Mouse (Mus musculus): ENCODE measurements at regions not wholly inside any gene's neighbourhood (a gene's known extent, or its start where the extent isn't known, plus 50 kb on each side); places are given as distances from the start of the nearest gene placed in this dataset.

- Histone ChIP-seq H3K36me3 (ENCODE audit: control insufficient read depth, insufficient read depth, low read length) (no peaks in the 10 kb centered on the region), H3K9ac (ENCODE audit: low read length) (no peak overlapping the region), H3K27me3 (replicated peaks; ENCODE audit: control insufficient read depth, insufficient read depth, low read length) (no peaks in the 10 kb centered on the region), H3K27ac (ENCODE audit: low read depth) (no peak overlapping the region), H3K9me3 (ENCODE audit: control insufficient read depth, low read length) (no peaks in the 10 kb centered on the region), H3K4me3 (ENCODE audit: low read depth, low read length) (no peak overlapping the region), H3K4me1 (replicated peaks; ENCODE audit: control insufficient read depth, insufficient read depth, low read length) (no peaks in the 10 kb centered on the region; the same call in 1 of the 2 replicates), H3K4me2 (ENCODE audit: low read length) (no peak overlapping the region)
- 72% methylated on average over 8 of the region's 8 CpGs for WGBS
- DNase-seq (ENCODE audit: low spot score) (no peak), ATAC-seq (replicated peaks; ENCODE audit: low FRiP score, low TSS enrichment, low read depth) (no peak)
Measured at GRCm38 (mm10) chr3:78944185-78944584, 342.1 kb downstream of the Rapgef2 start.

- WGBS = 74% methylated on average over 3 of the region's 3 CpGs
- no peak overlapping the region for H3K9ac ChIP-seq (ENCODE audit: low read length)
- H3K27me3 ChIP-seq (replicated peaks; ENCODE audit: control insufficient read depth, insufficient read depth, low read length) = no peaks in the 10 kb centered on the region
- no peaks in the 10 kb centered on the region for H3K4me1 ChIP-seq (replicated peaks; ENCODE audit: control insufficient read depth, insufficient read depth, low read length)
- no peaks in the 10 kb centered on the region for H3K9me3 ChIP-seq (ENCODE audit: control insufficient read depth, low read length)
- no peak for DNase-seq (ENCODE audit: low spot score)
- no peak overlapping the region for H3K4me2 ChIP-seq (ENCODE audit: low read length)
- ATAC-seq (replicated peaks; ENCODE audit: low FRiP score, low TSS enrichment, low read depth) = no peak
- H3K27ac ChIP-seq (ENCODE audit: low read depth) = no peak overlapping the region
- no peaks in the 10 kb centered on the region for H3K36me3 ChIP-seq (ENCODE audit: control insufficient read depth, insufficient read depth, low read length)
- no peak overlapping the region for H3K4me3 ChIP-seq (ENCODE audit: low read depth, low read length)
Measured at GRCm38 (mm10) chr3:78932975-78933374, 353.3 kb downstream of the Rapgef2 start.

- Histone ChIP-seq H3K4me3 (ENCODE audit: low read depth, low read length) (no peak overlapping the region), H3K9ac (ENCODE audit: low read length) (no peak overlapping the region), H3K4me1 (replicated peaks; ENCODE audit: control insufficient read depth, insufficient read depth, low read length) (no peaks in the 10 kb centered on the region), H3K36me3 (ENCODE audit: control insufficient read depth, insufficient read depth, low read length) (no peaks in the 10 kb centered on the region), H3K4me2 (ENCODE audit: low read length) (no peak overlapping the region), H3K27ac (ENCODE audit: low read depth) (no peak overlapping the region), H3K9me3 (ENCODE audit: control insufficient read depth, low read length) (no peaks in the 10 kb centered on the region), H3K27me3 (replicated peaks; ENCODE audit: control insufficient read depth, insufficient read depth, low read length) (no peaks in the 10 kb centered on the region)
- ATAC-seq (replicated peaks; ENCODE audit: low FRiP score, low TSS enrichment, low read depth) (no peak), DNase-seq (ENCODE audit: low spot score) (no peak)
- 59% methylated on average over 6 of the region's 6 CpGs for WGBS
Measured at GRCm38 (mm10) chr3:78919850-78920249, 366.5 kb downstream of the Rapgef2 start.

- H3K4me3 ChIP-seq (ENCODE audit: low read depth, low read length) = no peak overlapping the region
- ATAC-seq (replicated peaks; ENCODE audit: low FRiP score, low TSS enrichment, low read depth) = 0 out of 2 replicates have a peak, but pooled peaks have one; percentile 47
- H3K9ac ChIP-seq (ENCODE audit: low read length) = no peak overlapping the region
Measured at GRCm38 (mm10) chr3:78919407-78919806, 366.9 kb downstream of the Rapgef2 start.

GRCm38 (mm10) chr3:78908196-78908844 lies 378.0 kb downstream of the Rapgef2 start:
- Histone ChIP-seq H3K4me1 (replicated peaks; ENCODE audit: control insufficient read depth, insufficient read depth, low read length) (no peaks in the 10 kb centered on the region), H3K9me3 (ENCODE audit: control insufficient read depth, low read length) (no peaks in the 10 kb centered on the region), H3K4me3 (ENCODE audit: low read depth, low read length) (no peak overlapping the region), H3K36me3 (ENCODE audit: control insufficient read depth, insufficient read depth, low read length) (no peaks in the 10 kb centered on the region), H3K27ac (ENCODE audit: low read depth) (no peak overlapping the region), H3K9ac (ENCODE audit: low read length) (no peak overlapping the region), H3K4me2 (ENCODE audit: low read length) (no peak overlapping the region), H3K27me3 (replicated peaks; ENCODE audit: control insufficient read depth, insufficient read depth, low read length) (no peaks in the 10 kb centered on the region)
- DNase-seq (ENCODE audit: low spot score) (no peak), ATAC-seq (replicated peaks; ENCODE audit: low FRiP score, low TSS enrichment, low read depth) (no peak)
- WGBS = 62% methylated on average over 1 of the region's 1 CpGs

More at GRCm38 (mm10) chr3:78919407-78919806, 366.9 kb downstream of the Rapgef2 start:
- DNase-seq (ENCODE audit: low spot score) = peak; percentile 89
- Histone ChIP-seq H3K4me2 (ENCODE audit: low read length) (peak overlapping the region; percentile 47), H3K9me3 (ENCODE audit: control insufficient read depth, low read length) (no peaks in the 10 kb centered on the region), H3K36me3 (ENCODE audit: control insufficient read depth, insufficient read depth, low read length) (no peaks in the 10 kb centered on the region), H3K27ac (ENCODE audit: low read depth) (no peak overlapping the region), H3K27me3 (replicated peaks; ENCODE audit: control insufficient read depth, insufficient read depth, low read length) (no peaks in the 10 kb centered on the region), H3K4me1 (replicated peaks; ENCODE audit: control insufficient read depth, insufficient read depth, low read length) (no peaks in the 10 kb centered on the region)
- 19% methylated on average over 12 of the region's 12 CpGs for WGBS

- no peaks in the 10 kb centered on the region for H3K27me3 ChIP-seq (replicated peaks; ENCODE audit: control insufficient read depth, insufficient read depth, low read length)
- DNase-seq (ENCODE audit: low spot score) = no peak
- ATAC-seq (replicated peaks; ENCODE audit: low FRiP score, low TSS enrichment, low read depth) = no peak
- H3K4me1 ChIP-seq (replicated peaks; ENCODE audit: control insufficient read depth, insufficient read depth, low read length) = no peaks in the 10 kb centered on the region
- H3K4me2 ChIP-seq (ENCODE audit: low read length) = no peak overlapping the region
- H3K36me3 ChIP-seq (ENCODE audit: control insufficient read depth, insufficient read depth, low read length) = no peaks in the 10 kb centered on the region
- H3K4me3 ChIP-seq (ENCODE audit: low read depth, low read length) = no peak overlapping the region
- H3K9me3 ChIP-seq (ENCODE audit: control insufficient read depth, low read length) = no peaks in the 10 kb centered on the region
- 90% methylated on average over 7 of the region's 7 CpGs for WGBS
- H3K27ac ChIP-seq (ENCODE audit: low read depth) = no peak overlapping the region
- no peak overlapping the region for H3K9ac ChIP-seq (ENCODE audit: low read length)
Measured at GRCm38 (mm10) chr3:78907778-78908177, 378.5 kb downstream of the Rapgef2 start.

GRCm38 (mm10) chr3:78901838-78902484 lies 384.4 kb downstream of the Rapgef2 start:
- no peak for DNase-seq (ENCODE audit: low spot score)
- Histone ChIP-seq H3K9ac (ENCODE audit: low read length) (no peak overlapping the region), H3K9me3 (ENCODE audit: control insufficient read depth, low read length) (no peaks in the 10 kb centered on the region), H3K4me2 (ENCODE audit: low read length) (no peak overlapping the region), H3K36me3 (ENCODE audit: control insufficient read depth, insufficient read depth, low read length) (no peaks in the 10 kb centered on the region), H3K4me1 (replicated peaks; ENCODE audit: control insufficient read depth, insufficient read depth, low read length) (peaks cover 6% of the 10 kb centered on the region; the same call in 1 of the 2 replicates), H3K27ac (ENCODE audit: low read depth) (no peak overlapping the region), H3K27me3 (replicated peaks; ENCODE audit: control insufficient read depth, insufficient read depth, low read length) (no peaks in the 10 kb centered on the region), H3K4me3 (ENCODE audit: low read depth, low read length) (no peak overlapping the region)
- WGBS = 69% methylated on average over 4 of the region's 4 CpGs
- no peak for ATAC-seq (replicated peaks; ENCODE audit: low FRiP score, low TSS enrichment, low read depth)

- H3K4me1 ChIP-seq (replicated peaks; ENCODE audit: control insufficient read depth, insufficient read depth, low read length) = peaks cover 6% of the 10 kb centered on the region; the same call in 1 of the 2 replicates
- H3K27ac ChIP-seq (ENCODE audit: low read depth) = no peak overlapping the region
- no peak overlapping the region for H3K4me3 ChIP-seq (ENCODE audit: low read depth, low read length)
- H3K9ac ChIP-seq (ENCODE audit: low read length) = no peak overlapping the region
- no peaks in the 10 kb centered on the region for H3K27me3 ChIP-seq (replicated peaks; ENCODE audit: control insufficient read depth, insufficient read depth, low read length)
- no peaks in the 10 kb centered on the region for H3K9me3 ChIP-seq (ENCODE audit: control insufficient read depth, low read length)
- no peaks in the 10 kb centered on the region for H3K36me3 ChIP-seq (ENCODE audit: control insufficient read depth, insufficient read depth, low read length)
- WGBS = 25% methylated on average over 11 of the region's 11 CpGs
- no peak for ATAC-seq (replicated peaks; ENCODE audit: low FRiP score, low TSS enrichment, low read depth)
- peak overlapping the region; percentile 32 for H3K4me2 ChIP-seq (ENCODE audit: low read length)
- DNase-seq (ENCODE audit: low spot score) = no peak
Measured at GRCm38 (mm10) chr3:78901016-78901837, 385.1 kb downstream of the Rapgef2 start.

All from intestine, embryonic 14.5 days (tissue).